ENCODE assay signal across 13 mouse cellular contexts in the genomic region with DNA sequence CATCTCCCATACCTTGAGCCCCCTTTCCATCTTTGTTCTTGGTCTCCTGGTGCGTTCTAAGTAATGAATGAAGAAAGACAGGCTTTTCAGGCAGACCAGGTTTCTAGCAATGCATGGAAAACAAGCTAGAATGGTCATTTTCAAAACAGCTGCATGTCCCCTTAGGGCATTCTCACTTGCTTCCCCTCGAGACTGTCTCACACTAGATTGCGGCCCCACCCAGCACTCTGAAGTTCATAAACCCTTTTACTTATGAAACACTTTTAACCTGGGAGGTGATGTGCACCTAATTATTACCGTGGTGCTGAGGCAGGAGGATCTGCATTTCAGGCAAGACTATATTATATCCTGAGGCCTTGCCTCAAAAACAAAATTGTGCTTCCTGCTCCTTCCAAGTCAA. TPM values are rescaled to one million over a fixed set of nuclear protein-coding genes. Genes with fewer than 3 reads are reported as not detected.
DNase-seq lines count a peak whose midpoint lies in the region; ATAC-seq and TF ChIP-seq lines count a peak whose summit lies in the region.
"Had no signal": no experiment of that assay in that cellular context is flagged by ENCODE, and none has a peak within 500 bp of the region (broad histone marks: within the 10 kb centered on the region; RNA-seq: fewer than 3 reads in every experiment).

No protein-coding gene starts in this region.

- peaks cover 21% of the 10 kb centered on the region for H3K27me3 ChIP-seq in liver, embryonic 13.5 days
- no peaks in the 10 kb centered on the region for H3K27me3 ChIP-seq in stomach, postnatal 0 days (ENCODE audit: control insufficient read depth, insufficient read depth, low read length)
- no peaks in the 10 kb centered on the region for H3K27me3 ChIP-seq in lung, postnatal 0 days (replicated peaks; ENCODE audit: insufficient read depth, low read length)
- H3K27me3 ChIP-seq: megakaryocyte, embryonic 14.5 days had no signal

- peaks cover 64% of the 10 kb centered on the region for H3K4me1 ChIP-seq in liver, embryonic 13.5 days (replicated peaks)
- H3K4me1 ChIP-seq in stomach, postnatal 0 days (replicated peaks; ENCODE audit: control insufficient read depth, insufficient read depth), result peaks cover 21% of the 10 kb centered on the region
- H3K4me1 ChIP-seq in lung, postnatal 0 days (ENCODE audit: insufficient read depth, low read depth, low read length), result peaks cover 21% of the 10 kb centered on the region; the same call in 1 of the 2 replicates

- H3K4me3 ChIP-seq in liver, embryonic 13.5 days (replicated peaks), result no peak overlapping the region
- no peak overlapping the region for H3K4me3 ChIP-seq in stomach, postnatal 0 days (ENCODE audit: low read depth, low read length)
- no peak overlapping the region for H3K4me3 ChIP-seq in lung, postnatal 0 days (ENCODE audit: low read depth, low read length)
- H3K4me3 ChIP-seq: midbrain, embryonic 15.5 days had no signal

- ATAC-seq in liver, embryonic 13.5 days (ENCODE audit: low read depth), result no peak
- no peak for ATAC-seq in stomach, postnatal 0 days (ENCODE audit: low FRiP score, low TSS enrichment)
- ATAC-seq in lung, postnatal 0 days, result no peak
- ATAC-seq: midbrain, embryonic 15.5 days had no signal

- 75% methylated on average over 4 of the region's 4 CpGs for WGBS in liver, embryonic 13.5 days (ENCODE audit: insufficient replicate concordance)
- 66% methylated on average over 4 of the region's 4 CpGs for WGBS in stomach, postnatal 0 days
- 71% methylated on average over 4 of the region's 4 CpGs for WGBS in lung, postnatal 0 days

- peaks cover 15% of the 10 kb centered on the region for H3K36me3 ChIP-seq in liver, embryonic 13.5 days
- H3K36me3 ChIP-seq in stomach, postnatal 0 days (ENCODE audit: control insufficient read depth, insufficient read depth, low read length), result no peaks in the 10 kb centered on the region
- no peaks in the 10 kb centered on the region for H3K36me3 ChIP-seq in lung, postnatal 0 days (ENCODE audit: insufficient read depth, low read length)
- H3K36me3 ChIP-seq: heart, embryonic 13.5 days; midbrain, embryonic 15.5 days had no signal

- no peak overlapping the region for H3K27ac ChIP-seq in liver, embryonic 13.5 days
- peak overlapping the region; percentile 91; the same call in 1 of the 2 replicates for H3K27ac ChIP-seq in stomach, postnatal 0 days (replicated peaks)
- no peak overlapping the region for H3K27ac ChIP-seq in lung, postnatal 0 days (ENCODE audit: low read length)
- H3K27ac ChIP-seq: midbrain, embryonic 15.5 days had no signal

- no peak for TF ChIP-seq EP300 in stomach, postnatal 0 days (optimal IDR thresholded peaks at IDR 0.05)
- no peak for TF ChIP-seq EP300 in lung, postnatal 0 days (IDR thresholded peaks at IDR 0.05)

- 0 out of 2 replicates have a peak overlapping the region, but pooled peaks have one; percentile 88 for H3K4me2 ChIP-seq in liver, embryonic 13.5 days
- H3K4me2 ChIP-seq in stomach, postnatal 0 days (replicated peaks; ENCODE audit: low read depth), result no peak overlapping the region
- no peak overlapping the region for H3K4me2 ChIP-seq in lung, postnatal 0 days (replicated peaks; ENCODE audit: low read depth, low read length)

- H3K9me3 ChIP-seq in liver, embryonic 13.5 days (replicated peaks), result no peaks in the 10 kb centered on the region
- no peaks in the 10 kb centered on the region for H3K9me3 ChIP-seq in stomach, postnatal 0 days (ENCODE audit: control insufficient read depth, low read length)
- H3K9me3 ChIP-seq in lung, postnatal 0 days (ENCODE audit: low read length), result no peaks in the 10 kb centered on the region
- H3K9me3 ChIP-seq: heart, embryonic 13.5 days; megakaryocyte, embryonic 14.5 days; midbrain, embryonic 15.5 days had no signal

- no peak overlapping the region for H3K9ac ChIP-seq in liver, embryonic 13.5 days
- no peak overlapping the region for H3K9ac ChIP-seq in stomach, postnatal 0 days (ENCODE audit: low read length)
- H3K9ac ChIP-seq in lung, postnatal 0 days (replicated peaks; ENCODE audit: low read depth), result no peak overlapping the region
- H3K9ac ChIP-seq: midbrain, embryonic 15.5 days had no signal

- no peak for TF ChIP-seq CTCF in stomach, postnatal 0 days (IDR thresholded peaks at IDR 0.05; ENCODE audit: low read depth)
- TF ChIP-seq CTCF in lung, postnatal 0 days (IDR thresholded peaks at IDR 0.05), result no peak

- DNase-seq in cerebellum, adult 9-11 months, result peak; percentile 39
- DNase-seq in cerebellum, adult 11-12 months, result no peak
- DNase-seq in liver, embryonic 13.5 days, result no peak
- no peak for DNase-seq in liver
- DNase-seq in ZHBTc4 (ENCODE audit: low read depth, low spot score), result peak; percentile 12
- DNase-seq in stomach, postnatal 0 days (ENCODE audit: low spot score), result no peak
- DNase-seq in lung, postnatal 0 days (ENCODE audit: low spot score), result no peak
- DNase-seq: gastrocnemius, postnatal 14 days; layer of hippocampus, postnatal 36 days; lung, postnatal 14 days had no signal

RNA-seq across cellular contexts. Expression of a gene that starts 2.3 kb away (rescaled TPM):
- polyA plus RNA-seq in liver, embryonic 13.5 days (2015; fragmentation: Nextera tagmentation; extraction: Ambion mirVana), result 2.6 and 3.0 TPM in 2 replicates
- polyA plus RNA-seq in stomach, postnatal 0 days (2015; fragmentation: Nextera tagmentation; extraction: Ambion mirVana), result 3.8 and 4.1 TPM in 2 replicates
- 6.5 TPM in 2 replicates for polyA plus RNA-seq in lung, postnatal 0 days (2015; fragmentation: Nextera tagmentation; extraction: Ambion mirVana)

RNA-seq across cellular contexts. Expression of a gene that starts 12.3 kb away (rescaled TPM):
- polyA plus RNA-seq in liver, embryonic 13.5 days (2015; fragmentation: Nextera tagmentation; extraction: Ambion mirVana), result 60.4 and 62.2 TPM in 2 replicates
- 28.6 and 36.7 TPM in 2 replicates for polyA plus RNA-seq in stomach, postnatal 0 days (2015; fragmentation: Nextera tagmentation; extraction: Ambion mirVana)
- polyA plus RNA-seq in lung, postnatal 0 days (2015; fragmentation: Nextera tagmentation; extraction: Ambion mirVana), result 28.8 and 34.5 TPM in 2 replicates

RNA-seq across cellular contexts. Expression of a gene that starts 12.3 kb away (rescaled TPM):
- 0.28 and 0.50 TPM in 2 replicates for polyA plus RNA-seq in liver, embryonic 13.5 days (2015; fragmentation: Nextera tagmentation; extraction: Ambion mirVana)
- 4.2 and 5.0 TPM in 2 replicates for polyA plus RNA-seq in stomach, postnatal 0 days (2015; fragmentation: Nextera tagmentation; extraction: Ambion mirVana)
- polyA plus RNA-seq in lung, postnatal 0 days (2015; fragmentation: Nextera tagmentation; extraction: Ambion mirVana), result 3.7 and 3.8 TPM in 2 replicates

RNA-seq across cellular contexts. Expression of a gene that starts 18.5 kb away (rescaled TPM):
- 6.3 and 7.7 TPM in 2 replicates for polyA plus RNA-seq in liver, embryonic 13.5 days (2015; fragmentation: Nextera tagmentation; extraction: Ambion mirVana)
- 3.7 and 4.4 TPM in 2 replicates for polyA plus RNA-seq in stomach, postnatal 0 days (2015; fragmentation: Nextera tagmentation; extraction: Ambion mirVana)
- polyA plus RNA-seq in lung, postnatal 0 days (2015; fragmentation: Nextera tagmentation; extraction: Ambion mirVana), result 6.2 and 7.1 TPM in 2 replicates

RNA-seq across cellular contexts. Expression of a gene that starts 57.1 kb away (rescaled TPM):
- 3.0 TPM in 2 replicates for polyA plus RNA-seq in liver, embryonic 13.5 days (2015; fragmentation: Nextera tagmentation; extraction: Ambion mirVana)
- 0.86 and 1.1 TPM in 2 replicates for polyA plus RNA-seq in stomach, postnatal 0 days (2015; fragmentation: Nextera tagmentation; extraction: Ambion mirVana)
- polyA plus RNA-seq in lung, postnatal 0 days (2015; fragmentation: Nextera tagmentation; extraction: Ambion mirVana), result 4.1 and 4.9 TPM in 2 replicates

Comparison
In these comparisons a context has a peak if more than half of its experiments do, and no peak if none do; other contexts are left out.
1. DNase-seq: peak in cerebellum, adult 9-11 months (single experiment) and ZHBTc4 (single experiment); none in cerebellum, adult 11-12 months (single experiment), liver, embryonic 13.5 days (single experiment), liver (single experiment), stomach, postnatal 0 days (single experiment) and lung, postnatal 0 days (single experiment).